Mouse (Mus musculus) kidney, postnatal 36 days (tissue): ENCODE results near the gene H1f0.
A peak's percentile ranks its signal among the peaks of the same experiment; 100 is the strongest.

ENCODE experiments used
- DNase-seq, 2 experiments: peaks; one replicate each; pipeline ENCODE4 v3.0.0; 2021 to 2022; ENCODE audit warnings: mixed read lengths in 2 of 2

The H1f0 gene

GRCm38 (mm10) chr15:79071117-79072039 lies 43.1 kb downstream of the H1f0 start:
- DNase-seq = peak; percentile 60 to 63

- no peak for DNase-seq
Measured at GRCm38 (mm10) chr15:79073752-79074151, 45.5 kb downstream of the H1f0 start.

- DNase-seq = no peak
Measured at GRCm38 (mm10) chr15:79074446-79074845, 46.2 kb downstream of the H1f0 start.

- DNase-seq = peak; percentile 92 to 96
Measured at GRCm38 (mm10) chr15:79074913-79075532, 46.8 kb downstream of the H1f0 start, which contains the start of gene Eif3l. TSS of gene Eif3l (plus strand) at chr15:79075179.

- no peak for DNase-seq
Measured at GRCm38 (mm10) chr15:79075658-79076365, 47.6 kb downstream of the H1f0 start.

DNA sequence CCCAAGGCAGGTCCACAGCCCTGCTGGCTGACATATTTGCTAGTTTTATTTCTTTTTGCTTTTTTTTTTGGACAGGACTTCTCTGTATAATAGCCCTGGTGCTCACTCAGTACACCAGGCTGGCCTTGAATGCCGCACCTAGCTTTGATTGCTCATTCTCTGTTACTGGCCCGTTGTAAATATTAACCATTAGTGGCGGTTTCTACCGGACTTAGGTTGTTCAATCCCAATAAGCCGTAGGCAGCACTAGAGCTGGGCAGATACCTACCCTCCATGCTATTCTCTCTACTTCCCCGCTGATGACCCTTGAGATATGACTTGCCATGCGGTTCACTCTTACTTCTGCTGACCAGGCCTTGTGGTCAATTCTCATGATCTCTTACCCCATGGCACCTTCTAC lies 51.3 kb downstream of the H1f0 start:
- peak in 1 of 2 experiments; percentile 29 for DNase-seq
